Mouse (Mus musculus) forebrain, postnatal 0 days (tissue): ENCODE results near the gene Pigf. TPM values are rescaled to one million over a fixed set of nuclear protein-coding genes. Genes with fewer than 3 reads are reported as not detected.

Experiments used
- ATAC-seq: fragments of 200-750 bp; cut with Nextera tagmentation; 2 replicates; pipeline ENCODE4 v1.8.0; 2017; ENCODE audit warnings: mild to moderate bottlenecking, moderate library complexity
- DNase-seq: peaks from one replicate; pipeline ENCODE4 v3.0.0-alpha.2; 2015
- H3K27ac ChIP-seq: fragments of 300-500 bp; sonication (generic); 2 replicates; pipeline ENCODE4 v1.5.1; 2014; ENCODE audit warnings: low read depth, mild to moderate bottlenecking, antibody characterized with exemption, low read length, moderate library complexity, mixed read lengths
- H3K27me3 ChIP-seq: fragments of 300-500 bp; sonication (generic); 2 replicates; pipeline ENCODE4 v1.6.1; 2014; ENCODE audit warnings: mild to moderate bottlenecking, low read length, mixed read lengths; ENCODE audit not compliant: insufficient read depth
- H3K36me3 ChIP-seq: fragments of 300-500 bp; sonication (generic); 2 replicates; pipeline ENCODE4 v1.6.1; 2014; ENCODE audit warnings: mild to moderate bottlenecking, moderate library complexity; ENCODE audit not compliant: insufficient read depth
- H3K4me1 ChIP-seq: fragments of 300-500 bp; sonication (generic); 2 replicates; pipeline ENCODE4 v1.6.1; 2014; ENCODE audit warnings: antibody characterized with exemption; ENCODE audit not compliant: insufficient read depth
- H3K4me2 ChIP-seq: fragments of 300-500 bp; sonication (generic); 2 replicates; pipeline ENCODE4 v1.6.1; 2014; ENCODE audit warnings: low read depth, mild to moderate bottlenecking, moderate library complexity
- H3K4me3 ChIP-seq: fragments of 300-500 bp; sonication (generic); 2 replicates; pipeline ENCODE4 v1.5.1; 2014; ENCODE audit warnings: low read depth, low read length, mixed read lengths
- H3K9ac ChIP-seq: fragments of 300-500 bp; sonication (generic); 2 replicates; pipeline ENCODE4 v1.6.1; 2014; ENCODE audit warnings: mild to moderate bottlenecking
- H3K9me3 ChIP-seq: fragments of 300-500 bp; sonication (generic); 2 replicates; pipeline ENCODE4 v1.6.1; 2016; ENCODE audit warnings: low read length
- CTCF ChIP-seq: sonication (generic); IDR thresholded peaks from 2 replicates; pipeline ENCODE4 v1.5.1; 2016; ENCODE audit warnings: antibody characterized with exemption, control low read depth, low read depth
- WGBS: fragments of 180-500 bp; shearing (Covaris S2); extraction: QIAGEN DNeasy Blood & Tissue Kit; methylation state at CpG from one replicate; pipeline ENCODE4 v1.1.7; 2014; 5-methylcytosine and 5-hydroxymethylcytosine counted together
- polyA plus RNA-seq: library from polyadenylated mRNA; unstranded; fragments of >200 nt; fragmentation: Nextera tagmentation; extraction: Ambion mirVana; gene quantifications from 2 replicates; pipeline ENCODE4 v1.2.1, GENCODE M21; 2015
- total RNA-seq: library from RNA; depleted of rRNA; stranded (reverse); fragments of >200 nt; gene quantifications from 2 replicates; pipeline ENCODE4 v1.2.3, GENCODE M21; 2014

Gene Pigf
- total and polyA plus RNA-seq, 2 experiments from 2014 or later, result 19.1 to 28.7 TPM

GRCm38 (mm10) chr17:87036141-87037073 is 11.2 kb upstream of the Pigf start:
- Histone ChIP-seq H3K36me3 (peaks cover 24% of the 10 kb centered on the region), H3K4me3 (no peak overlapping the region), H3K4me1 (0 out of 2 replicates have a peak, but pooled peaks cover 1% of the 10 kb centered on the region), H3K9ac (no peak overlapping the region), H3K9me3 (no peaks in the 10 kb centered on the region), H3K27me3 (no peaks in the 10 kb centered on the region), H3K27ac (no peak overlapping the region), H3K4me2 (no peak overlapping the region)
- WGBS, result 60% methylated on average over 9 of the region's 10 CpGs
- DNase-seq (peak; percentile 57), ATAC-seq (no peak)
- peak; percentile 75 for TF ChIP-seq CTCF

GRCm38 (mm10) chr17:87024491-87025242 is 539 bp downstream of the Pigf start:
- ATAC-seq, result peak; percentile 54
- Histone ChIP-seq H3K27me3 (no peaks in the 10 kb centered on the region), H3K36me3 (peaks cover 3% of the 10 kb centered on the region), H3K27ac (no peak overlapping the region), H3K9ac (peak overlapping the region; percentile 67), H3K4me1 (peaks cover 5% of the 10 kb centered on the region), H3K4me2 (peak overlapping the region; percentile 98), H3K9me3 (no peaks in the 10 kb centered on the region), H3K4me3 (peak overlapping the region; percentile 88)
- under 1% methylated on average over 55 of the region's 55 CpGs for WGBS
- DNase-seq, result peak; percentile 20
- no peak for TF ChIP-seq CTCF

GRCm38 (mm10) chr17:87019692-87020091 is 5.5 kb downstream of the Pigf start:
- Histone ChIP-seq H3K9me3 (no peaks in the 10 kb centered on the region), H3K27me3 (no peaks in the 10 kb centered on the region), H3K4me3 (no peak overlapping the region), H3K36me3 (peaks cover 3% of the 10 kb centered on the region; the same call in 1 of the 2 replicates), H3K9ac (no peak overlapping the region), H3K4me2 (no peak overlapping the region), H3K27ac (no peak overlapping the region), H3K4me1 (no peaks in the 10 kb centered on the region; the same call in 1 of the 2 replicates)
- ATAC-seq (no peak), DNase-seq (no peak)
- 95% methylated on average over 5 of the region's 5 CpGs for WGBS
- no peak for TF ChIP-seq CTCF

GRCm38 (mm10) chr17:87011301-87012019 is 13.7 kb downstream of the Pigf start:
- H3K4me1 ChIP-seq, result no peaks in the 10 kb centered on the region
- H3K27me3 ChIP-seq, result no peaks in the 10 kb centered on the region
- no peaks in the 10 kb centered on the region; the same call in 1 of the 2 replicates for H3K36me3 ChIP-seq
- H3K9ac ChIP-seq, result no peak overlapping the region; the same call in 1 of the 2 replicates
- no peaks in the 10 kb centered on the region for H3K9me3 ChIP-seq
- peak; percentile 85 for DNase-seq
- WGBS, result 49% methylated on average over 13 of the region's 13 CpGs
- TF ChIP-seq CTCF, result no peak
- H3K4me3 ChIP-seq, result no peak overlapping the region
- ATAC-seq, result peak; percentile 91
- no peak overlapping the region for H3K4me2 ChIP-seq
- H3K27ac ChIP-seq, result peak overlapping the region; percentile 54; the same call in 1 of the 2 replicates

GRCm38 (mm10) chr17:87008950-87009349 is 16.3 kb downstream of the Pigf start:
- Histone ChIP-seq H3K9ac (no peak overlapping the region), H3K9me3 (no peaks in the 10 kb centered on the region), H3K4me3 (no peak overlapping the region), H3K27me3 (no peaks in the 10 kb centered on the region), H3K4me1 (no peaks in the 10 kb centered on the region), H3K4me2 (no peak overlapping the region), H3K27ac (no peak overlapping the region), H3K36me3 (no peaks in the 10 kb centered on the region)
- WGBS, result 74% methylated on average over 3 of the region's 3 CpGs
- DNase-seq, result no peak
- TF ChIP-seq CTCF, result 0 out of 2 replicates have a peak, but pooled peaks have one; percentile 21
- no peak for ATAC-seq

- no peaks in the 10 kb centered on the region for H3K4me1 ChIP-seq
- no peak overlapping the region for H3K9ac ChIP-seq
- DNase-seq, result no peak
- WGBS, result 94% methylated on average over 6 of the region's 6 CpGs
- no peak overlapping the region for H3K27ac ChIP-seq
- ATAC-seq, result no peak
- H3K36me3 ChIP-seq, result peaks cover 10% of the 10 kb centered on the region; the same call in 1 of the 2 replicates
- H3K4me2 ChIP-seq, result no peak overlapping the region
- no peaks in the 10 kb centered on the region for H3K27me3 ChIP-seq
- no peak overlapping the region for H3K4me3 ChIP-seq
- H3K9me3 ChIP-seq, result no peaks in the 10 kb centered on the region
- TF ChIP-seq CTCF, result no peak
Observed at GRCm38 (mm10) chr17:86997323-86997722, 27.9 kb downstream of the Pigf start.
